Mouse (Mus musculus) mesoderm, embryonic 11.5 days (tissue): ENCODE results near the gene Lect2.

Experiments used
- DNase-seq: peaks from one replicate; pipeline ENCODE4 v3.0.0-alpha.2; 2012; ENCODE audit warnings: low read depth, low spot score

Gene Lect2

GRCm38 (mm10) chr13:56506871-56507496, 41.3 kb downstream of the Lect2 start:
- no peak for DNase-seq

GRCm38 (mm10) chr13:56501866-56502420, 46.4 kb downstream of the Lect2 start:
- DNase-seq = no peak

- no peak for DNase-seq
Observed at GRCm38 (mm10) chr13:56500636-56501035, 47.7 kb downstream of the Lect2 start.

- DNase-seq = no peak
Observed at GRCm38 (mm10) chr13:56500132-56500531, 48.2 kb downstream of the Lect2 start.

GRCm38 (mm10) chr13:56494440-56494839, 53.9 kb downstream of the Lect2 start:
- DNase-seq = no peak
